Mouse (Mus musculus): ENCODE results near the gene Tmem263. TPM values are rescaled to one million over a fixed set of nuclear protein-coding genes. Genes with fewer than 3 reads are reported as not detected.

Tmem263 gene
- 10 to 100 TPM in 1 of 2 experiments, 1 to 10 TPM in 1; 8.4 to 13.7 TPM for polyA plus RNA-seq (2017; shearing (Covaris generic))

DNA sequence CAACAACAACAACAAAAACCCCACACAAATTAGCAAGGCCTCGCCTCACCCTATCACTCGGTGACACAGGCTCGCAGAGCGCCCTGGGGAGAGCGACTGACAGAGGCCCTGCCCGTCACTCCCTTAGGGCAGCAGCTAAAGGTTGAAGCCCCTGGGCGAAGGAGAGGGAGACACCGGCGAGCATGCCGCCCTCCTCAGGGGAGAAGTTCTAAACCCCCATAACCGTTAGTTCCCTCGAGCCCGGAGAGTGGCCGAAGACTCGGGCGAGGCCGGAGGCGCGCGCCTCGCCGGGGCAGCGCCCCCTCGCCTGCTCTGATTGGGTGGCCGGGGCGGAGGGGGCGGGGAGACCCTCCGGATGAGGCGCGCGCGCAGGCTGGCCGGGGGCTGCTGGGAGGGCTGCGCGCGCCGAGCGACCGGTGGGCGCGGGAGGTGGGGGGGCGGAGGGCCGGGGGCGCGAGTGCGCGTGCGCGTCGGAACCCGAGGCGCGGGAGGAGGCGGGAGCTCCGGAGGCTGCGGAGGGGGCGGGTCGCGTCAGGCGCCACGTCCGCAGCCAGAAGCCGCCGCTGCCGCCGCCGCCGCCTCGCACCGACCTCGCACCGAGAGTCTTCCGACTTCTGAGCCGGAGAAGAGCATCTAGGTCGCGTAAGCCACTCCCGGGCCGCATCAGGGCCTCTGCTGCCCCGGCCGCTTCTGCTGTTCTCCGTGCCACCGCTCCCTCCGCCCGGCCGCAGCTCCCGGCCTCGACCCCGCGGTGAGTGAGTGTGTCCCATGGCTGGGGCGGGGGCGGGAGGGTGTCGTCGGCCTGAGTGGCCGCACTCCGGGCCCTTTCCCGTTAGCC lies at the start of gene Tmem263, which contains the start of gene Fhl4:
Tmem263 (plus strand) TSS at position 381 of the 838 bp plus-strand sequence.
Fhl4 (minus strand) TSS at position 249 of the 838 bp plus-strand sequence.

DNA sequence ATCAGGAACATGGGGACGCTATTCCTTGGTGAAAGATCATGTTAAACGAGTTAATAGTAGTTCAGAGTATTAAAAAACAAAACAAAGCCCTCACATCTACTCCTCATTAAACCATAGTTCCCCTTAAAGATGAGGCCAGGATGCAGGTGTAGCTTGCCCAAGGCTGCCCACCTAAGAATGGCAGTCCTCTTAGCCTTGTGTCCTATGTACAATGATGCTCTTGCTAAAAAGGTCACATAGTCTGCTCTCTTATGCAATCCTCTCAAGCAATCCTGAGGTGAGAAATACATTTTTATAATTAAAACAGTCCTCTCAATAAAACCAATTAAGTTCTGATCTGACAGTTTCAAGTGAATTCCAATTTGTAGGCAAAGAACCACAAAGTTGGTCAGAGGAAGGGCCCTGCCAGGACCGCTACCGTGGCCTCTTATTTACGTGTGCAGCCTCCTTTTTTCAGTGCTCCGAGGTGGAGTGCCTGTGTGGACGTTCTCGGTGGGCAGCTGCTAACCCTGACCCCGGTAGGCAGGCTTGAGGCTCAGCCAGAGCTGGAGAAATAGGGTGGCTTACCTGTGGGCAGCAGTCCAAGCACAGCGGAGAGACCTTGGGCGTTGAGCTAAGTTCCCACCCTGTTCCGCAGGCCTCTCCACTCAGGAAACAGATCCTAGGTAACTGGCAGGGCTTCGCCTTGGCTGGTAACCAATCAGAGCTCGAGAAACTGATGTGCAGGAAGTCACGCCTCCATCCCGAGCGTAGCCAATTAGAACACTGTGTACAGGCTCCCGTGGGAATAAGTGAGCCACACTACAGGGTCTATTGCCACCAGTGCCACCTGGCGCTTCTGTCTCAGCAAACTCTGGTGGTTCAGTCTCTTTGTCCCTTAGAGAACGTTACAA lies 25.2 kb downstream of the Tmem263 start, which contains the start of gene Mterf2:
Mterf2 (minus strand) TSS at position 633 of the 893 bp plus-strand sequence.

Other genes with a start within 250 kb of the Tmem263 start
- 10 to 100 TPM; 10.7 to 17.0 TPM for gene Ric8b, start 185.0 kb upstream of the Tmem263 start, polyA plus RNA-seq (2017; shearing (Covaris generic))
- gene Fhl4, start 132 bp upstream of the Tmem263 start, polyA plus RNA-seq (2017; shearing (Covaris generic)): 1 to 10 TPM in 1 of 2 experiments, not detected in 1; 1.2 TPM
- gene Mterf2, start 25.4 kb downstream of the Tmem263 start, polyA plus RNA-seq (2017; shearing (Covaris generic)): 10 to 100 TPM; 15.5 to 20.4 TPM
- gene Cry1, start 82.4 kb downstream of the Tmem263 start, polyA plus RNA-seq (2017; shearing (Covaris generic)): 10 to 100 TPM; 42.1 to 56.7 TPM

All from inflammation-experienced regulatory T-cells (primary cell).